Mouse (Mus musculus) thymus, adult 2 months (tissue): Measurements from ENCODE around the gene Txnl4b.

ENCODE experiments used
- CTCF ChIP-seq: fragments of 200-500 bp; IDR thresholded peaks from 2 replicates; pipeline ENCODE4 v1.5.1; 2012; ENCODE audit warnings: mild to moderate bottlenecking, control low read depth, low read length, moderate library complexity, borderline replicate concordance; ENCODE audit not compliant: control insufficient read depth, poor library complexity, insufficient read depth; ENCODE audit errors: extremely low read depth
- POLR2A ChIP-seq: fragments of 200-500 bp; IDR thresholded peaks from 2 replicates; pipeline ENCODE4 v1.6.1; 2012; ENCODE audit warnings: mild to moderate bottlenecking, low read length, control low read depth, moderate library complexity; ENCODE audit not compliant: control insufficient read depth, poor library complexity, insufficient read depth; ENCODE audit errors: extremely low read depth

DNA sequence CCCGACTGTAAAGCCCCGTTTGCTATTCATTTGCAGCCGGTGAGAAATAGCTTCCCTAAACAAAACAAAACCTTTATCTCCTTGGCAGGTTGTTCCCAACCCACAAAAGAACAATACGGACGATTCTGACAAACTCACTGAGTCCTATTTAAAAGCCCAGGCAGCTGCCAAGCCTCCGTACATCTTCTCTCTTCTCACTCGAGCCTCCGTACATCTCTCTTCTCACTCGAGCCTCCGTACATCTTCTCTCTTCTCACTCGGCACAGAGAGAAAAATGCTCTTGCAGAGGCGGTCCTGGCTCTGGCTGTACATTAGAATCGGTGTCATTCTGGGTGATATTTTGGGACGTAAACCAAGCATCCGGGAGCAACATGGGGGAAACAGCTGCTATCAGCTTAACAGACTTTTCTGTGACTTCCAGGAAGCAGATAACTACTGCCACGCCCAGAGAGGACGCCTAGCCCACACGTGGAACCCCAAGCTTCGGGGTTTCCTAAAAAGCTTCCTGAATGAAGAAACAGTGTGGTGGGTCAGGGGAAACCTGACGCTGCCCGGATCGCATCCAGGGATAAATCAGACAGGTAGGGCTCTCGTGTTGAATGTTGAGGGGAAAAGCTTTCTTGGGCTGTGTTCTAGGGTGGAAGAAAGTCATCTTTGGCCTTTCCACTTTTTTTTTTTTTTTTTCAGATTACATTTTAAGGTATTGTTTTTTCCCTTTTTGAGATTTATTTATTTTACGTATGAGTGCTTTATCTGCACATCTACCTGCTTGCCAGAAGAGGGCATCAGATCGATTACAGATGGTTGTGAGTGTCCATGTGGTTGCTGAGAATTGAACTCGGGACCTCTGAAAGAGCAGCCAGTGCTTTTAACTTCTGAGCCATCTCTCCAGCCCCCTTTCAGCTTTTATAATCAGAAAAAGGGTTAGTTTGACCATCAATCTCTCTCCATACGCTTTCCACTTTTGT, 48.8 kb downstream of the Txnl4b start, which contains the start of gene Pkd1l3:
- no peak for TF ChIP-seq POLR2A
- TF ChIP-seq CTCF = no peak
